Mouse (Mus musculus): ENCODE measurements at regions not wholly inside any gene's neighbourhood (a gene's known extent, or its start where the extent isn't known, plus 50 kb on each side); places are given as distances from the start of the nearest gene placed in this dataset.

DNA sequence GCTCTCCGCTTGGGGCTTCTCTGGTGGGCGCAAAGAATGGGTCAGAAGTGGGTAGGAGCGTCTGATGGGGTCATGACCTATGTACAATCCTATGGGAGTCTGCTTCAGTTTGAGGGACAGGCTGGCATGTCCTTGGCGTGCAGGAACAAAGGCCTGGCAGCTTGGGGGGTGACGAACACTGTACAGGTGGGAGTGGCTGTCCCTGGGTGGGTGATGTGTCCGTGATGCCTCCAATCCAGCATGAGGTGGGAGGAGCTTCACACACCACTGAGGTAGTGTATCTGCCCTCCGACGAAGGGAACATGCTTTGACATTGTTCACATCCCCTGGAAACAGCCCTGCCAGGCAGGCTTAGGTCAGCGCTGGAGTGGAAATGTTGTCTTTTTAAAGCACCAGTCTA lies 101.4 kb upstream of the Pitx1 start:
- Histone ChIP-seq H3K27ac (no peak overlapping the region), H3K4me3 (no peak overlapping the region)
- DNase-seq (ENCODE audit: low spot score in 2 of 2) = no peak
- TF ChIP-seq CTCF (conservative IDR thresholded peaks at IDR 0.05) = no peak

DNA sequence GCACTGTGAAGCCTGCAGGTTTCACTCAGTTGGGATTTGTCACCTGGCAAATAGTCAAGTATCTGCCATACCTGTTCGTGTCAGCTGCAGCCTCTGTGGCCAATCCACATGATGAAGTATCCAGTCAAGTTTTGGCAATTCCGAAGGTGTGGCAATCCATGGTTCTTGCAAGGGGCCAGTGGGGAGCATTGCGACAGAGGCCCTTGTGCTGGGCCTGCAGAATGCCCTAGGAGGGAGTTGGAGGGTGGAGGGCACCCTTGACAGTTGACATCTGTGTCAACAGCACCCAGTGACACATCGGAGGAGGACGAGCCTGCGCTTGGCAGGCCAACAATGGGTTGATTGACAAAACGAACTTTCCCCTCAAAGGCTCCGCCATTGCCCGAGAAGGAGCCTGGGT lies 101.0 kb upstream of the Pitx1 start:
- H3K27ac ChIP-seq = no peak overlapping the region
- no peak for DNase-seq (ENCODE audit: low spot score in 2 of 2)
- no peak for TF ChIP-seq CTCF (conservative IDR thresholded peaks at IDR 0.05)
- no peak overlapping the region for H3K4me3 ChIP-seq

DNA sequence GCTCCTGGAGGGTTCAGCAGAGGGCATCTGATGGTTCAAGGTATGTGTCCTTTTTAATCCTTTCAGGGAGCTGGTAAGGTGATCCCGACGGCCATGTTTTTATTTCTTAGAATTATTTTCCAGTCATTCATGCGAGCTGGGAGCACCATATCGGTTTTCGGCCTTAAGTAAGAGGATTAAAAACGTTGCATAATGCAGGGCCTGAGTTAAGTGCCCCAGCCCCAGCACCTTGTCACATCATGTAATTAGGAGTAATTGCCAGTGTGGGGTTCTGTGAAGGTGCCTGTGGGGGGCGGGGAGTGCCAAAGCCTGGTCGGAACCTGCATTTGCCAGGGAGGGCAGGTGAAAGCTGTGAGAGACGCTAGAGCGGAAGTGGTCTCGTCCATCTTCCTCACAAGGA lies 94.6 kb upstream of the Pitx1 start:
- Histone ChIP-seq H3K4me3 (no peak overlapping the region), H3K27ac (no peak overlapping the region)
- no peak for TF ChIP-seq CTCF (conservative IDR thresholded peaks at IDR 0.05)
- no peak for DNase-seq (ENCODE audit: low spot score in 2 of 2)

DNA sequence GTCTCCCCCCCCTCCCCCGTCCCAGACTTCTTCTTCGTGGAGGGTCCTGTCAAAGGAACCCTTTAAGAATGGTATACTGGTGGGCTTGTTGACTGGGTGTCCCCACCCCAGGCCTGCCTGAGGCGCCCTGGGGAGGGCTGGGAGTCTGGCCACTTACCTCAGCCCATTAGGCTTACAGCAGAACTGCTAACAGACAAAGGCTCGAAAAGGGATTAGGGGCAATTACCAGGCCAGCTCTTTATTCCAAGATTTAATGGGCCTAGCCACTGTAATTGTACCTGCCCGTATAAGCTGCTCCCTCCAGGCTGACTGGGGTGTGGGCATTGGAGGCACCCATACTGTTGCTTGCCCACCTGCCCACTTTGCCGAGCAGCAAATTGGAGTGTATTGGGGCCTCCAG lies 93.8 kb upstream of the Pitx1 start:
- no peak overlapping the region for H3K27ac ChIP-seq
- DNase-seq (ENCODE audit: low spot score in 2 of 2) = no peak
- H3K4me3 ChIP-seq = no peak overlapping the region
- no peak for TF ChIP-seq CTCF (conservative IDR thresholded peaks at IDR 0.05)

DNA sequence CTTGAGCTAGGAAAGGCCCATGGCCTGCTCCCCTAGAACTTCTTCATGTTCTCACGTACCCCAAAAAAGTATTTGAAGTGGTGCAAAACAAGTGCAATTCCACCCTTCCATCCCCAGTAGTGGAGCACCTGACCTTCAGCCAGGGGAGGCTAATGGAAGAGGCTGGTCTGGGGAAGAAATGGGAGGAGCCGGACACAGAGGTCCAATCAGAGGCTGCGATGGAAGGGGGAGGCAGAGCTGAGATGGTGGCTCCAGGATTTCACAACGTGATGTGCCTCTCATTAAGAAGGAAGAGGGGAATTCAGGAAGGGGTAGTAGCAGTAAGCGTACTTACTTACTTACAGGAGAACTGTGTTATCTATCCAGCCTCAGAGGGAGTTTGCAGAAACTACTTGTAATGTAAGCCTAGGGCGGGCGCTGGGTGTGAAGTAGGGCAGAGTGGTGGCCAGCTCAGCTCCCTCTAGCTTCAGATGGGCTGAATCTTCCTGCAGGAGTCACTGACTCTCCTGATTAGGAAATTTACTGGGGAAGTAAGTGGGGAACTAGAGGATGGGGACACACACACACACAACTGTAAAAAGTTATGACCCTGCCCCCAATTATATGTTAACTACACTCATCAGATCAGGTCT lies 87.6 kb upstream of the Pitx1 start:
- TF ChIP-seq CTCF (conservative IDR thresholded peaks at IDR 0.05) = no peak
- Histone ChIP-seq H3K4me3 (no peak overlapping the region), H3K27ac (no peak overlapping the region)
- no peak for DNase-seq (ENCODE audit: low spot score in 2 of 2)

DNA sequence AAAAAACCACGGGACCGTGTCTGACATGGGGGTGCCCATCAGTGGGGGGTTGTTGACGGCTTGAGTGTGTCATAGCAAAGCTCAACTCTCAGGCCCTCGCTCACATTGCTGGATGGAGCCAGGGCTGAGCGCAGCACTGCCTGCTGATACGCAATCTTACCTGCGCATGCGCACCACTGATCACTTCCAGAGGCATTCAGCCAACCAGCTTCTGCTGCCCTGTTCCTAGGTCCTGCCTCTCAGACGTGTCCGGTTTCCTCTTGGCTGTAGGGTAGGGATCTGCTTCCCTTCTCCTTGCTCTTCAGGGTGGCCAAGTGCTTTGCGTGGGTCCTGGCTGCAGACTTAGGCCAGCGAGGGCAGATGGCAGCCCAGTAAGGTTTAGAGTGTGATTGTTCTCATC lies 81.3 kb upstream of the Pitx1 start:
- H3K4me3 ChIP-seq = no peak overlapping the region
- H3K27ac ChIP-seq = no peak overlapping the region
- no peak for DNase-seq (ENCODE audit: low spot score in 2 of 2)
- TF ChIP-seq CTCF (conservative IDR thresholded peaks at IDR 0.05) = no peak

DNA sequence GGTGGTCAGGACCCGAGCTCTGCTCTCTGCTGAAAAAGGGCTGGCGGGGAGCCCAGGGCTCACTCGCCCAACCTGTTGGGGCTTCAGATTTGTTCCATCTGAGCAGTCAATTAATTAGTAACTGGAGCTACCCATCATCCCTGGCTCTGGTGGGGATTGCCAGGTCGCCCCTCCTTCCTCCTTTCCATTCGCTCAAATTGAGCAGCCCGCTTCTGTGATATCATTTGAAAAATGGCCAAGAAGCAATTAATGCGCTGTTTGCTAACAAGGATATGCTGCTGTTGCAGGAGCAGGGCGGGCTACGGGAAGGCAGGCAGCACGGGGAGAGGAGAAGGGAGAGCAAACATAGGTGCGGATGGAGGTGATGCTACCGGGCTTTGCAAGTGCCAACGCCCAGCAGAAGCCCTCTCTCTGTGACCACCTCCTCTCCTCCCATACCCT lies 76.3 kb upstream of the Pitx1 start:
- H3K27ac ChIP-seq = no peak overlapping the region
- DNase-seq (ENCODE audit: low spot score in 2 of 2) = peak in 1 of 2 experiments; percentile 3
- no peak for TF ChIP-seq CTCF (conservative IDR thresholded peaks at IDR 0.05)
- H3K4me3 ChIP-seq = no peak overlapping the region

DNA sequence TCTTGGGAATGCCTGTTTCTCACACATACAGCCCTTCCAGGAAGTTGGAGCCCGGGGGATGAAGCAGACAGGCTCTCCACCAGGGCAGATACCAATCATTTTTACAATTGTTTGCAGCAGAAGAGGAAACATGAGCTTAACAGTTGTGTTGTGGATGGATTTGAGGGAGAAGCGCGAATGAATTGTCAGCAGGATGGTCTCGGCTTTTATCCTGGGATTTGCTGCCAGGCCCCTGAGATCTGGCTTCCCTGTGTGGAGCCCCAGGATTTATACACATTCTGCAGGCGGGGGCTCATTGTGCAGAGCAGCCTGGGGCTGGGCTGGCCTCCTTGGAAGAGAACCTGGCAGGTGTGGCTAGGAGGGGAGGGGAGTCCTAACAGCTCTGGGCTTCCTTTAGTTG lies 73.9 kb upstream of the Pitx1 start:
- DNase-seq (ENCODE audit: low spot score in 2 of 2) = no peak
- Histone ChIP-seq H3K27ac (no peak overlapping the region), H3K4me3 (no peak overlapping the region)
- no peak for TF ChIP-seq CTCF (conservative IDR thresholded peaks at IDR 0.05)

DNA sequence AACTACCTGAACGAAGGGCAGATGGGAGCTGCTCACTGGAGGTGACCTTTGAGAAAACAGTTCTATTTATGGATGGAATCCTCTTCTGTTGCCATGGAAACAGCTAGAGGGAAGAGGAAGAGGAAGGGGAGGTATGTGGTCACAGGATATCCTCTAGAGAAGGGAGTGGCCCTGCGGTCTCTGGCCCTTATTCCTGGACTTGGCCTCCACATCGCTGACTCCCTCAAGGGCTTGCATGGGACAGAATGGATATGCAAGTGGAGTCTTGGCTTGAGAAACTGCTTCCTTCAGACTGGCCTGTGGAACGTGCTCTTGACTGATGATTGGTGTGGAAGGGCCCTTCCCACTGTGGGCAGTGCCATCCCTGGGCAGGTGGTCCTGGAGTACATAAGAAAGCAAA lies 68.9 kb upstream of the Pitx1 start:
- DNase-seq (ENCODE audit: low spot score in 2 of 2) = no peak
- Histone ChIP-seq H3K27ac (no peak overlapping the region), H3K4me3 (no peak overlapping the region)
- TF ChIP-seq CTCF (conservative IDR thresholded peaks at IDR 0.05) = no peak

DNA sequence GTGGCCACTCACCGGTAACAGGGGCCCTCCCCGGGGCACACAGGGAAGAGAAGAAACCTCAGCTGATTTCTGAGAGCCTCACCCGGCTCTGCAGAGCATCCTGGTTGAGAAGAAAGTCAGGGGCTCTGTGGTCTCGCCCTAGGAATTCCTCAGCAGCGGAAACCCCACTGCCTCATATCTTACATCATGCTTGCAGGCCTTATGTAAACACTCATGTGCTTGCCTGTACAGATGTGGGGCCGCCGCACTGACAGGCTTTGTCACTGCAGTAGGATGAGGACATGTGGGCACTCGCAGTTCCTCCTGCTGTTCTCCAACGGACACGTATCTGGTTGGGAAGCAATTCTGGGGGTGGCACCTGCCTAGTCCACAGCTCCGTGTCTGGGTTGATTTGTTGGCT lies 66.3 kb upstream of the Pitx1 start:
- DNase-seq (ENCODE audit: low spot score in 2 of 2) = no peak
- H3K4me3 ChIP-seq = no peak overlapping the region
- no peak for TF ChIP-seq CTCF (conservative IDR thresholded peaks at IDR 0.05)
- H3K27ac ChIP-seq = no peak overlapping the region

DNA sequence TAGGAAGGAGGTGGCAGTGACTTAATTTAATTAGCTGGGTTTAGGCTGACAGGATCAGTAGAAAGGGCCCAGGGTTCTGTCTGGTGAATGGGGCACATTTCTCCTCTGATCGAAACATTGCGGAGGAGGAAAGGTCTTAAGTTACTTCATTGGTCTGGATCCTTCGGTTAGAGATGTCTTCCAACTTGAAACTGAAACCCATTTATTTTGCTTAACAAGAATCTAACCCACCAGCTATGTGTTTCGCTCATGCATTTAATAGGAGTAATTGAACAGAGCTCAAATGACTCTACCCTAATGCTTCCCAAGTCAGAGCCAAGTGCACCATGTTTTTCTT lies 64.2 kb upstream of the Pitx1 start:
- no peak for DNase-seq (ENCODE audit: low spot score in 2 of 2)
- TF ChIP-seq CTCF (conservative IDR thresholded peaks at IDR 0.05) = no peak
- no peak overlapping the region for H3K4me3 ChIP-seq
- H3K27ac ChIP-seq = no peak overlapping the region

DNA sequence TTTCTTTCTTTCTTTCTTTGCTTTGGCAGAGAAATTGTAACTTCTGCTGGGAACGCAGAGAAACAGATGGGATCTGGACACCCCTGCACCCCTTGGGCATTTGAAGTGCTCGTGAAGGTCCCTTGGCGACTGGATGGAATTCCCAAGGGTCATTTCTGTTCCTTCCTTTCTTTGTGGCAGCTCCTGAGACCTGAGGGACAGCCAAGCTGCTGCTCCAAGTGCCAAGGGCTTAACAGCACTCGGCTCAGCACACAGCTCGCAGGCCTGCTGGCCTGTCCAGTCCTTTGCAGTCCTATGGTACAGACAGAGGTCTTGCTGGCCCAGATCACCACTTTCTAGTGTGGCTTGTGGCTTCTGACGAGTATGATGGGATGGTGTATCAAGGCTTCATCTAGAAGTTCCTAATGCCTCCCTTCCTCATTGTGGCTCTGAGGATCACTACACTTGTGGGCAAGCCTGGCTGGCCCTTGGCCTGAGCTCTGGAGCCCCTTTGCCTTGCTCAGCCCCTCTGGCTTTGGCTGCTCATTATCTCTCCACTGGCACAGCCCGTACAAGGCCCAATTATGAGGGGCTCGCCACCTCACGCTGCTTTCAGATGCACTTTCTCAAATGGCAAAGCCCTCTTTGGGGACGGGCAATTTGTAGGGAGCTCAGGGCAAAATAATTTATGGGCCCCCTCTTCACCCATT lies 63.7 kb upstream of the Pitx1 start:
- DNase-seq (ENCODE audit: low spot score in 2 of 2) = no peak
- H3K4me3 ChIP-seq = no peak overlapping the region
- no peak for TF ChIP-seq CTCF (conservative IDR thresholded peaks at IDR 0.05)
- H3K27ac ChIP-seq = 0 out of 2 replicates have a peak overlapping the region, but pooled peaks have one; percentile 23

DNA sequence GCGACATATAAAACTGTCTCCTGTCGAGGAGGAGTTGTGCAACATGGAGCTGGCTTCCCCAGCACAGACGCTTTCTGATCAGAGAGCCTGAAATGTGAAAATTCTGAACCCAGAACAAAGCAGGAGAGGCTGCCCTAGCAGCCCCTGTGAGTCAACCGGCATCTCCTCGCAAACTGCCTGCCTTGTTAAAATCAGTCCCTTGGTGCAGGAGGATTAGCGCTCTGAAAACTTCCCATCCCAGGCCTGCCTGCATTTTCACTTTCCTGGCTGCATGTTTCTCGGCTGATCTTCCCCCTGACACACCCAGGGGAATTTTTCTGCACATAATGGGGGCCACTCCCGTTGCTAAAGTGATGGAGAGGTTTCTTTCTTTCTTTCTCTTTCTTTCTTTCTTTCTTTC lies 63.0 kb upstream of the Pitx1 start:
- Histone ChIP-seq H3K4me3 (no peak overlapping the region), H3K27ac (no peak overlapping the region)
- no peak for TF ChIP-seq CTCF (conservative IDR thresholded peaks at IDR 0.05)
- no peak for DNase-seq (ENCODE audit: low spot score in 2 of 2)

DNA sequence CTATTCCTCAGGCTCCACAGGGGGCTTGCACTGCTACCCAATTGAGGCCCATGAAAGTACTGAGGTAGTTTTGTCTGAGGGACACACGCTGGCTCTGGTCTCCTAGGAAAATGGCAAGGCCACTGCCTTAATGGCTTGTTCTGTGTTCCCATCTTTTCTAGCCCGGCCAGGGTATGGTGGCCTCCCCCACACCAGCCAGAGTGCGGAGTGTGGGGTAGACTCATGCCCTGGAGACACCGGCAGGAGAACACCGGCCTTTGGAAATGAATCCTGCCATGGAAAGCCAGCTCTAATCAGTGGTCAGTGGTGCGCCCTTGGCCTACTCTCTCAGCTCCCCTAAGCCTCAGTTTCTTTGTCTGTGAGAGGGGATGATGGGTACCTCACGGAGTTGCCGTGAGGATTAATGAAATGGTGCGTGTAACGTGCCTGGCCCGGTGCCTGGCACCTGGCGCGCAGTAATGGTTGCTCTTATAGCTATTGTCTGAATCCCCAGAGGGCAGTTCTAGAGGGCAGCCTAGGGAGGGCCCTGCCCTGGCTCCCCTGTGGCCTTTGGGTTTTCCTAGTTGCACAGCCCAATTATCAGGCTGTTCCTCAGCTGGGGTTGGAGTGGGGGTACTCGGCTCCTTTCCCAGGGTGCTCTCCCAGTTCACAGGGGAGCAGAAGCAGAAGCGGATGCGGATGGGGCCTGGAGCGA lies 62.4 kb upstream of the Pitx1 start:
- TF ChIP-seq CTCF (conservative IDR thresholded peaks at IDR 0.05) = no peak
- no peak overlapping the region for H3K4me3 ChIP-seq
- DNase-seq (ENCODE audit: low spot score in 2 of 2) = no peak
- no peak overlapping the region for H3K27ac ChIP-seq
